Mouse (Mus musculus) heart, embryonic 16.5 days (tissue): ENCODE results near the gene Ndufs5. TPM values are rescaled to one million over a fixed set of nuclear protein-coding genes. Genes with fewer than 3 reads are reported as not detected.
A peak's percentile ranks its signal among the peaks of the same experiment; 100 is the strongest.

Experiments
- ATAC-seq: fragments of 200-750 bp; cut with Nextera tagmentation; replicated peaks from 2 replicates; pipeline ENCODE4 v1.8.0; 2017; ENCODE audit warnings: moderate number of reproducible peaks; ENCODE audit not compliant: insufficient read depth, low FRiP score; ENCODE audit errors: extremely low read depth
- H3K27ac ChIP-seq: fragments of 300-500 bp; sonication (generic); 2 replicates; pipeline ENCODE4 v1.5.1; 2014; ENCODE audit warnings: mild to moderate bottlenecking, low read length, control low read depth, moderate library complexity
- H3K27me3 ChIP-seq: fragments of 300-500 bp; sonication (generic); 2 replicates; pipeline ENCODE4 v1.6.1; 2014; ENCODE audit warnings: low read length, mixed read lengths; ENCODE audit not compliant: control insufficient read depth, insufficient read depth
- H3K36me3 ChIP-seq: fragments of 300-500 bp; sonication (generic); 2 replicates; pipeline ENCODE4 v1.6.1; 2014; ENCODE audit not compliant: control insufficient read depth, insufficient read depth
- H3K4me1 ChIP-seq: fragments of 300-500 bp; sonication (generic); 2 replicates; pipeline ENCODE4 v1.6.1; 2014; ENCODE audit warnings: low read length, mixed read lengths; ENCODE audit not compliant: control insufficient read depth, insufficient read depth
- H3K4me2 ChIP-seq: fragments of 300-500 bp; sonication (generic); 2 replicates; pipeline ENCODE4 v1.6.1; 2014; ENCODE audit warnings: low read depth, mild to moderate bottlenecking, control low read depth, low read length
- H3K4me3 ChIP-seq: fragments of 300-500 bp; sonication (generic); 2 replicates; pipeline ENCODE4 v1.5.1; 2014; ENCODE audit warnings: mild to moderate bottlenecking, control low read depth, low read length
- H3K9ac ChIP-seq: fragments of 300-500 bp; sonication (generic); 2 replicates; pipeline ENCODE4 v1.6.1; 2014; ENCODE audit warnings: low read length, control low read depth
- H3K9me3 ChIP-seq: fragments of 300-500 bp; sonication (generic); replicated peaks from 2 replicates; pipeline ENCODE4 v1.6.1; 2016; ENCODE audit warnings: low read length; ENCODE audit not compliant: control insufficient read depth
- WGBS: fragments of 180-500 bp; shearing (Covaris S2); extraction: QIAGEN DNeasy Blood & Tissue Kit; methylation state at CpG from one replicate; pipeline ENCODE4 v1.1.7; 2014; 5-methylcytosine and 5-hydroxymethylcytosine counted together
- polyA plus RNA-seq: library from polyadenylated mRNA; unstranded; fragments of >200 nt; fragmentation: Nextera tagmentation; extraction: Ambion mirVana; gene quantifications from 2 replicates; pipeline ENCODE4 v1.2.1, GENCODE M21; 2015

Ndufs5 gene
- polyA plus RNA-seq, 1 experiment from 2014 or later, result 560 TPM

- H3K9me3 ChIP-seq, result no peaks in the 10 kb centered on the region
- H3K36me3 ChIP-seq, result no peaks in the 10 kb centered on the region
- H3K4me3 ChIP-seq, result no peak overlapping the region
- H3K9ac ChIP-seq, result no peak overlapping the region
- WGBS, result 82% methylated on average over 8 of the region's 8 CpGs
- peaks cover 28% of the 10 kb centered on the region for H3K4me1 ChIP-seq
- no peaks in the 10 kb centered on the region; the same call in 1 of the 2 replicates for H3K27me3 ChIP-seq
- no peak for ATAC-seq
- no peak overlapping the region for H3K4me2 ChIP-seq
- no peak overlapping the region for H3K27ac ChIP-seq
Observed at GRCm38 (mm10) chr4:123682291-123682690, 35.7 kb downstream of the Ndufs5 start.

GRCm38 (mm10) chr4:123680962-123681361 lies 37.0 kb downstream of the Ndufs5 start:
- H3K4me3 ChIP-seq, result no peak overlapping the region
- no peaks in the 10 kb centered on the region; the same call in 1 of the 2 replicates for H3K27me3 ChIP-seq
- peak overlapping the region; percentile 47 for H3K4me2 ChIP-seq
- WGBS, result 19% methylated on average over 7 of the region's 7 CpGs
- H3K9ac ChIP-seq, result peak overlapping the region; percentile 58; the same call in 1 of the 2 replicates
- H3K27ac ChIP-seq, result peak overlapping the region; percentile 68
- ATAC-seq, result peak; percentile 12; the same call in 1 of the 2 replicates
- no peaks in the 10 kb centered on the region for H3K36me3 ChIP-seq
- peaks cover 25% of the 10 kb centered on the region for H3K4me1 ChIP-seq
- H3K9me3 ChIP-seq, result no peaks in the 10 kb centered on the region

GRCm38 (mm10) chr4:123677060-123677804 lies 40.8 kb downstream of the Ndufs5 start:
- 43% methylated on average over 10 of the region's 10 CpGs for WGBS
- peaks cover 18% of the 10 kb centered on the region for H3K4me1 ChIP-seq
- no peaks in the 10 kb centered on the region for H3K9me3 ChIP-seq
- H3K9ac ChIP-seq, result no peak overlapping the region
- no peak for ATAC-seq
- H3K4me3 ChIP-seq, result no peak overlapping the region
- H3K36me3 ChIP-seq, result no peaks in the 10 kb centered on the region
- no peak overlapping the region for H3K4me2 ChIP-seq
- H3K27me3 ChIP-seq, result no peaks in the 10 kb centered on the region
- H3K27ac ChIP-seq, result no peak overlapping the region; the same call in 1 of the 2 replicates

DNA sequence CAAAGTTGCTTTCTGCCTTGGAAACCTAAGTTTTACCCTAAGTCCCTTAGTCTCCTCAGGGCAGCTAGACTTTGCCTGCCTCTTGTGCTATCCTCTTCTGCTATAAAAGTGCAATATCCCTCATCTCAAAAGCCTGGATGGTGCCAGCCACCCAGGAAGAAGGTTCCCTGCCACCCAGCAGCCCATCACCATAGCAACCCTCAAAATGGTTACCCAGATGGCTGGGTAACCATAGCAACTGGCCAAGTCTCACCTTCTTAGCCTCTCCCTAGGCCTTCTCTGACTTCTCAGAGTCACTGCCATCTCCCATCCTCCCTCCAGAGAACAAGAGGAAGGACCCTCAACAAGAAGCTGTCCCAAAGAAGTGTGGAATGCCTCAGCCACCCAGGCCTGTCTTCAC lies 47.4 kb downstream of the Ndufs5 start:
- no peaks in the 10 kb centered on the region for H3K36me3 ChIP-seq
- no peaks in the 10 kb centered on the region for H3K27me3 ChIP-seq
- ATAC-seq, result no peak
- H3K27ac ChIP-seq, result no peak overlapping the region
- no peaks in the 10 kb centered on the region for H3K9me3 ChIP-seq
- no peak overlapping the region for H3K4me2 ChIP-seq
- peaks cover 13% of the 10 kb centered on the region for H3K4me1 ChIP-seq
- no peak overlapping the region for H3K4me3 ChIP-seq
- H3K9ac ChIP-seq, result no peak overlapping the region

- no peak overlapping the region for H3K9ac ChIP-seq
- no peaks in the 10 kb centered on the region for H3K27me3 ChIP-seq
- ATAC-seq, result no peak
- no peak overlapping the region for H3K4me3 ChIP-seq
- H3K36me3 ChIP-seq, result no peaks in the 10 kb centered on the region
- no peaks in the 10 kb centered on the region for H3K9me3 ChIP-seq
- H3K27ac ChIP-seq, result no peak overlapping the region
- WGBS, result 68% methylated on average over 6 of the region's 6 CpGs
- H3K4me2 ChIP-seq, result no peak overlapping the region
- H3K4me1 ChIP-seq, result peaks cover 17% of the 10 kb centered on the region
Observed at GRCm38 (mm10) chr4:123669696-123670095, 48.3 kb downstream of the Ndufs5 start.

DNA sequence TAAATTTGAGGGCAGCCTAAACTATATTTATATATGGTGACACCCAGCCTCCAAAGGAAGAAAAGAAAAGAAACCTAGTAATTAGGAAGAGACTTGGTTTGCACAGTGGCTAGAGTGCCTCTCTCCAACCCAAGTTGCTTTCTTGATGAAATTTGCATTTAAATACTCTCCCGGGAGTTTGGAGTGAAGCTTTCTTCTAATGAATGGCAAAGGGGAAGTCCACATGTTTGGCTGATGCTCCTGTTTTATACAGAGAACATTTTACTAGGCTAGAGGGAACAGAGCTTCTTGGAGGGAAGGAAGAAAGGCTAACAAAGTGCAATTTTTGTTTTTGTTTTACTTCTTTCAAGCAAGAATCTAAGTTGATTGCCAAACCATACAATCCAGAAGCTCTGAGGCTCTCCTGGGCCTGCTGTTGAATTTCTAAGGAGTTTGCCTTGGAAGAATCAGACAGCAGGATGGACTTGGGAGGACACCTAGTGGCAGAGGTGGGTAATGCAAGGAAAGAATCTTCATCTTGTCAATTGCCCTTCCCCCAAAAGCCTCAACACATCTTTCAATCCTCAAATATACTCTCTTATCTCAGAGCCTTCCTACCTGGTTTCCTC lies 50.6 kb downstream of the Ndufs5 start:
- Histone ChIP-seq H3K4me3 (no peak overlapping the region), H3K36me3 (no peaks in the 10 kb centered on the region), H3K4me2 (no peak overlapping the region), H3K4me1 (peaks cover 28% of the 10 kb centered on the region), H3K9me3 (no peaks in the 10 kb centered on the region), H3K27ac (no peak overlapping the region), H3K9ac (no peak overlapping the region), H3K27me3 (no peaks in the 10 kb centered on the region)
- 43% methylated on average over 1 of the region's 1 CpGs for WGBS
- no peak for ATAC-seq

GRCm38 (mm10) chr4:123666517-123666916 lies 51.5 kb downstream of the Ndufs5 start:
- H3K36me3 ChIP-seq, result no peaks in the 10 kb centered on the region
- no peak overlapping the region for H3K9ac ChIP-seq
- H3K4me3 ChIP-seq, result no peak overlapping the region
- no peaks in the 10 kb centered on the region for H3K27me3 ChIP-seq
- H3K9me3 ChIP-seq, result no peaks in the 10 kb centered on the region
- ATAC-seq, result no peak
- H3K4me1 ChIP-seq, result peaks cover 35% of the 10 kb centered on the region
- WGBS, result 85% methylated on average over 1 of the region's 1 CpGs
- H3K27ac ChIP-seq, result no peak overlapping the region
- H3K4me2 ChIP-seq, result no peak overlapping the region

- Histone ChIP-seq H3K27ac (peak overlapping the region; percentile 90), H3K36me3 (no peaks in the 10 kb centered on the region), H3K4me2 (peak overlapping the region; percentile 88), H3K9ac (peak overlapping the region; percentile 96), H3K4me1 (peaks cover 36% of the 10 kb centered on the region), H3K9me3 (no peaks in the 10 kb centered on the region), H3K27me3 (no peaks in the 10 kb centered on the region), H3K4me3 (peak overlapping the region; percentile 82)
- 40% methylated on average over 11 of the region's 11 CpGs for WGBS
- no peak for ATAC-seq
Observed at GRCm38 (mm10) chr4:123665681-123666278, 52.2 kb downstream of the Ndufs5 start.
